Mouse (Mus musculus): ENCODE measurements around the gene Krt24.

The Krt24 gene

GRCm38 (mm10) chr11:99284833-99285312 is at the start of gene Krt24:
Krt24 (minus strand) TSS chr11:99285262.
- no peak for DNase-seq

GRCm38 (mm10) chr11:99333426-99333825 is 48.4 kb upstream of the Krt24 start:
- DNase-seq = peak; percentile 86

- DNase-seq = no peak
Observed at GRCm38 (mm10) chr11:99329655-99330054, 44.6 kb upstream of the Krt24 start.

- DNase-seq = no peak
Observed at GRCm38 (mm10) chr11:99322851-99323250, 37.8 kb upstream of the Krt24 start, which contains the start of gene Krt25. Krt25 (minus strand) TSS chr11:99322951.

GRCm38 (mm10) chr11:99321094-99321493 is 36.0 kb upstream of the Krt24 start:
- no peak for DNase-seq

GRCm38 (mm10) chr11:99319127-99319526 is 34.1 kb upstream of the Krt24 start:
- DNase-seq = no peak

- DNase-seq = no peak
Observed at GRCm38 (mm10) chr11:99316543-99316942, 31.5 kb upstream of the Krt24 start.

GRCm38 (mm10) chr11:99314594-99314993 is 29.5 kb upstream of the Krt24 start:
- no peak for DNase-seq

- DNase-seq = no peak
Observed at GRCm38 (mm10) chr11:99310882-99311281, 25.8 kb upstream of the Krt24 start.

- peak; percentile 44 for DNase-seq
Observed at GRCm38 (mm10) chr11:99307579-99307978, 22.5 kb upstream of the Krt24 start.

GRCm38 (mm10) chr11:99295039-99295438 is 10.0 kb upstream of the Krt24 start:
- DNase-seq = no peak

GRCm38 (mm10) chr11:99292846-99293245 is 7.8 kb upstream of the Krt24 start:
- peak; percentile 20 for DNase-seq

GRCm38 (mm10) chr11:99284011-99284410 is 1.1 kb downstream of the Krt24 start:
- peak; percentile 29 for DNase-seq

- DNase-seq = no peak
Observed at GRCm38 (mm10) chr11:99283334-99283733, 1.7 kb downstream of the Krt24 start.

GRCm38 (mm10) chr11:99281116-99281515 is 3.9 kb downstream of the Krt24 start:
- no peak for DNase-seq

GRCm38 (mm10) chr11:99279986-99280385 is 5.1 kb downstream of the Krt24 start:
- no peak for DNase-seq

- no peak for DNase-seq
Observed at GRCm38 (mm10) chr11:99276786-99277185, 8.3 kb downstream of the Krt24 start.

GRCm38 (mm10) chr11:99275624-99276023 is 9.4 kb downstream of the Krt24 start:
- DNase-seq = no peak

- no peak for DNase-seq
Observed at GRCm38 (mm10) chr11:99272721-99273120, 12.3 kb downstream of the Krt24 start.

- no peak for DNase-seq
Observed at GRCm38 (mm10) chr11:99269192-99269591, 15.9 kb downstream of the Krt24 start.

- DNase-seq = no peak
Observed at GRCm38 (mm10) chr11:99265796-99266195, 19.3 kb downstream of the Krt24 start.

GRCm38 (mm10) chr11:99265220-99265619 is 19.8 kb downstream of the Krt24 start:
- DNase-seq = peak; percentile 62

- DNase-seq = no peak
Observed at GRCm38 (mm10) chr11:99256213-99256612, 28.8 kb downstream of the Krt24 start.

GRCm38 (mm10) chr11:99255316-99255715 is 29.7 kb downstream of the Krt24 start:
- no peak for DNase-seq

- DNase-seq = no peak
Observed at GRCm38 (mm10) chr11:99253893-99254292, 31.2 kb downstream of the Krt24 start.

- DNase-seq = no peak
Observed at GRCm38 (mm10) chr11:99252671-99253070, 32.4 kb downstream of the Krt24 start.

Measured in layer of hippocampus, adult 9-11 months (tissue).